Mouse (Mus musculus) myocyte (in vitro differentiated cells): ENCODE measurements around the gene Tff3. TPM values are rescaled to one million over a fixed set of nuclear protein-coding genes. Genes with fewer than 3 reads are reported as not detected.

Source experiments
- H3K27me3 ChIP-seq: one replicate; pipeline ENCODE4 v1.6.1; 2011; ENCODE audit not compliant: control insufficient read depth, insufficient read depth, insufficient read length
- H3K36me3 ChIP-seq: one replicate; pipeline ENCODE4 v1.6.1; 2011; ENCODE audit not compliant: control insufficient read depth, insufficient read depth
- H3K4me2 ChIP-seq: one replicate; pipeline ENCODE4 v1.6.1; 2011; ENCODE audit warnings: low read depth, control low read depth
- H3K4me3 ChIP-seq: one replicate; pipeline ENCODE4 v1.5.1; 2011; ENCODE audit warnings: mild to moderate bottlenecking, control low read depth, moderate library complexity
- H3K79me2 ChIP-seq: one replicate; pipeline ENCODE4 v1.6.1; 2011; ENCODE audit not compliant: control insufficient read depth, insufficient read depth
- H3ac ChIP-seq: one replicate; pipeline ENCODE4 v1.6.1; 2011; ENCODE audit not compliant: control insufficient read depth, insufficient read length
- CEBPB ChIP-seq: IDR thresholded peaks from 2 replicates; pipeline ENCODE4 v1.6.1; 2011; ENCODE audit warnings: mild to moderate bottlenecking, moderate library complexity; ENCODE audit not compliant: poor library complexity, insufficient read depth, severe bottlenecking
- E2F4 ChIP-seq: IDR thresholded peaks from one replicate; pipeline ENCODE4 v1.6.1; 2011; ENCODE audit warnings: mild to moderate bottlenecking, control low read depth, moderate library complexity; ENCODE audit not compliant: insufficient read depth
- MAX ChIP-seq: IDR thresholded peaks from one replicate; pipeline ENCODE4 v1.6.1; 2011; ENCODE audit warnings: low read depth, mild to moderate bottlenecking, control low read depth
- MYOD1 ChIP-seq, 3 experiments: IDR thresholded peaks; one replicate each; pipeline ENCODE4 v1.6.1; 2011; ENCODE audit warnings: control low read depth in 2 of 3, low read depth in 2 of 3, mild to moderate bottlenecking in 2 of 3, moderate library complexity in 1 of 3; ENCODE audit not compliant: insufficient read length in 2 of 3, control insufficient read depth in 1 of 3
- MYOG ChIP-seq, 3 experiments: IDR thresholded peaks; one replicate each; pipeline ENCODE4 v1.6.1; 2011; ENCODE audit warnings: control low read depth in 2 of 3, low read depth in 2 of 3, mild to moderate bottlenecking in 2 of 3; ENCODE audit not compliant: insufficient read length in 2 of 3, control insufficient read depth in 1 of 3, insufficient read depth in 1 of 3
- POLR2A ChIP-seq: IDR thresholded peaks from one replicate; pipeline ENCODE4 v1.6.1; 2011; ENCODE audit warnings: low read depth, mild to moderate bottlenecking, control low read depth, moderate library complexity; ENCODE audit not compliant: insufficient read length
- POLR2AphosphoS2 ChIP-seq: IDR thresholded peaks from one replicate; pipeline ENCODE4 v1.6.1; 2011; ENCODE audit warnings: low read depth, control low read depth; ENCODE audit not compliant: insufficient read length
- REST ChIP-seq: IDR thresholded peaks from one replicate; pipeline ENCODE4 v1.6.1; 2011; ENCODE audit warnings: mild to moderate bottlenecking, control low read depth, moderate library complexity; ENCODE audit not compliant: insufficient read depth, insufficient read length
- SRF ChIP-seq: IDR thresholded peaks from one replicate; pipeline ENCODE4 v1.6.1; 2011; ENCODE audit warnings: low read depth; ENCODE audit not compliant: control insufficient read depth, insufficient read length
- TCF12 ChIP-seq: IDR thresholded peaks from one replicate; pipeline ENCODE4 v1.6.1; 2011; ENCODE audit warnings: mild to moderate bottlenecking, control low read depth; ENCODE audit not compliant: poor library complexity, insufficient read depth, severe bottlenecking
- TCF3 ChIP-seq: IDR thresholded peaks from one replicate; pipeline ENCODE4 v1.6.1; 2011; ENCODE audit warnings: low read depth, control low read depth; ENCODE audit not compliant: insufficient read length
- USF1 ChIP-seq: IDR thresholded peaks from one replicate; pipeline ENCODE4 v1.6.1; 2011; ENCODE audit warnings: low read depth, mild to moderate bottlenecking, control low read depth, moderate library complexity
- polyA plus RNA-seq: library from polyadenylated mRNA; unstranded; fragments of >200 nt; fragmentation: generic; extraction: Trizol; gene quantifications from one replicate; pipeline ENCODE4 v1.2.1, GENCODE M21; 2012; ENCODE audit warnings: missing spikeins

Tff3 gene
- polyA plus RNA-seq: not detected

- H3K4me2 ChIP-seq: no peak within 1 kb of the TSS
- H3ac ChIP-seq: no peak within 1 kb of the TSS
- TF ChIP-seq CEBPB: no peak
- TF ChIP-seq USF1: no peak
- no peak for TF ChIP-seq E2F4
- TF ChIP-seq REST: no peak
- TF ChIP-seq TCF12: no peak
- no peak for TF ChIP-seq MYOD1 (IDR thresholded peaks at IDR 0.05; ENCODE audit: control insufficient read depth in 1 of 3, insufficient read length in 2 of 3, low read depth in 2 of 3)
- no peak for TF ChIP-seq MYOG (IDR thresholded peaks at IDR 0.05; ENCODE audit: control insufficient read depth in 1 of 3, insufficient read depth in 1 of 3, insufficient read length in 2 of 3, low read depth in 2 of 3)
- no peak for TF ChIP-seq POLR2AphosphoS2
- TF ChIP-seq TCF3: no peak
- no peak for TF ChIP-seq MAX
- TF ChIP-seq POLR2A: no peak
- TF ChIP-seq SRF: no peak
- no peaks in the 10 kb centered on the region for H3K36me3 ChIP-seq
- no peaks in the 10 kb centered on the region for H3K27me3 ChIP-seq
- H3K4me3 ChIP-seq: no peak within 1 kb of the TSS
- H3K79me2 ChIP-seq: no peaks in the 10 kb centered on the region
These were observed at the start of gene Tff3 for GRCm38 (mm10) chr17:31129452-31129851. Gene Tff3 (minus strand): TSS chr17:31129646.

GRCm38 (mm10) chr17:31176321-31176720, 46.9 kb upstream of the Tff3 start:
- H3ac ChIP-seq: no peak overlapping the region
- no peaks in the 10 kb centered on the region for H3K79me2 ChIP-seq
- TF ChIP-seq POLR2AphosphoS2: no peak
- TF ChIP-seq REST: no peak
- TF ChIP-seq TCF3: no peak
- TF ChIP-seq POLR2A: no peak
- TF ChIP-seq MAX: no peak
- no peak for TF ChIP-seq CEBPB
- TF ChIP-seq USF1: no peak
- no peak for TF ChIP-seq MYOG (IDR thresholded peaks at IDR 0.05; ENCODE audit: control insufficient read depth in 1 of 3, insufficient read depth in 1 of 3, insufficient read length in 2 of 3, low read depth in 2 of 3)
- TF ChIP-seq SRF: no peak
- H3K4me3 ChIP-seq: no peak overlapping the region
- H3K36me3 ChIP-seq: no peaks in the 10 kb centered on the region
- H3K4me2 ChIP-seq: no peak overlapping the region
- H3K27me3 ChIP-seq: no peaks in the 10 kb centered on the region

- H3K4me3 ChIP-seq: no peak overlapping the region
- H3K36me3 ChIP-seq: no peaks in the 10 kb centered on the region
- H3K4me2 ChIP-seq: no peak overlapping the region
- H3K79me2 ChIP-seq: no peaks in the 10 kb centered on the region
- H3ac ChIP-seq: no peak overlapping the region
- TF ChIP-seq REST: no peak
- TF ChIP-seq TCF3: no peak
- no peak for TF ChIP-seq E2F4
- TF ChIP-seq POLR2A: no peak
- TF ChIP-seq USF1: no peak
- no peak for TF ChIP-seq CEBPB
- H3K27me3 ChIP-seq: no peaks in the 10 kb centered on the region
These were observed 40.4 kb upstream of the Tff3 start for GRCm38 (mm10) chr17:31169796-31170195.

- Histone ChIP-seq H3ac (no peak within 1 kb of the TSS), H3K36me3 (no peaks in the 10 kb centered on the region), H3K27me3 (no peaks in the 10 kb centered on the region), H3K79me2 (no peaks in the 10 kb centered on the region), H3K4me3 (no peak within 1 kb of the TSS), H3K4me2 (no peak within 1 kb of the TSS)
- TF ChIP-seq MYOD1 (IDR thresholded peaks at IDR 0.05; ENCODE audit: control insufficient read depth in 1 of 3, insufficient read length in 2 of 3, low read depth in 2 of 3) (no peak), POLR2A (no peak), REST (no peak), CEBPB (no peak), MAX (no peak), MYOG (IDR thresholded peaks at IDR 0.05; ENCODE audit: control insufficient read depth in 1 of 3, insufficient read depth in 1 of 3, insufficient read length in 2 of 3, low read depth in 2 of 3) (no peak), POLR2AphosphoS2 (no peak), E2F4 (no peak), SRF (no peak), TCF3 (no peak), TCF12 (no peak), USF1 (no peak)
These were observed 35.7 kb upstream of the Tff3 start, which contains the start of gene Tff1 for GRCm38 (mm10) chr17:31165127-31165526. Gene Tff1 (minus strand): TSS chr17:31165277.

GRCm38 (mm10) chr17:31163821-31164220, 34.4 kb upstream of the Tff3 start:
- H3K36me3 ChIP-seq: no peaks in the 10 kb centered on the region
- H3K27me3 ChIP-seq: no peaks in the 10 kb centered on the region
- TF ChIP-seq MYOD1 (IDR thresholded peaks at IDR 0.05; ENCODE audit: control insufficient read depth in 1 of 3, insufficient read length in 2 of 3, low read depth in 2 of 3) (no peak), USF1 (no peak), CEBPB (no peak), E2F4 (no peak), SRF (no peak), MAX (no peak), POLR2A (no peak), POLR2AphosphoS2 (no peak), REST (no peak), TCF3 (no peak), TCF12 (no peak), MYOG (IDR thresholded peaks at IDR 0.05; ENCODE audit: control insufficient read depth in 1 of 3, insufficient read depth in 1 of 3, insufficient read length in 2 of 3, low read depth in 2 of 3) (no peak)
- H3ac ChIP-seq: no peak overlapping the region
- no peak overlapping the region for H3K4me3 ChIP-seq
- no peak overlapping the region for H3K4me2 ChIP-seq
- no peaks in the 10 kb centered on the region for H3K79me2 ChIP-seq
